Mouse (Mus musculus) myocyte (in vitro differentiated cells): ENCODE data around the gene Trip4.

Experiments
- MAX ChIP-seq: IDR thresholded peaks from one replicate; pipeline ENCODE4 v1.6.1; 2011; ENCODE audit warnings: low read depth, mild to moderate bottlenecking, control low read depth
- POLR2A ChIP-seq: IDR thresholded peaks from one replicate; pipeline ENCODE4 v1.6.1; 2011; ENCODE audit warnings: low read depth, mild to moderate bottlenecking, control low read depth, moderate library complexity; ENCODE audit not compliant: insufficient read length
- POLR2AphosphoS2 ChIP-seq: IDR thresholded peaks from one replicate; pipeline ENCODE4 v1.6.1; 2011; ENCODE audit warnings: low read depth, control low read depth; ENCODE audit not compliant: insufficient read length
- REST ChIP-seq: IDR thresholded peaks from one replicate; pipeline ENCODE4 v1.6.1; 2011; ENCODE audit warnings: mild to moderate bottlenecking, control low read depth, moderate library complexity; ENCODE audit not compliant: insufficient read depth, insufficient read length

GRCm38 (mm10) chr9:65903419-65903818, 5.2 kb downstream of the Trip4 start:
- TF ChIP-seq POLR2A: no peak
- no peak for TF ChIP-seq POLR2AphosphoS2
- no peak for TF ChIP-seq REST
- no peak for TF ChIP-seq MAX
